Mouse (Mus musculus): ENCODE measurements around the gene Alox5ap.

DNA sequence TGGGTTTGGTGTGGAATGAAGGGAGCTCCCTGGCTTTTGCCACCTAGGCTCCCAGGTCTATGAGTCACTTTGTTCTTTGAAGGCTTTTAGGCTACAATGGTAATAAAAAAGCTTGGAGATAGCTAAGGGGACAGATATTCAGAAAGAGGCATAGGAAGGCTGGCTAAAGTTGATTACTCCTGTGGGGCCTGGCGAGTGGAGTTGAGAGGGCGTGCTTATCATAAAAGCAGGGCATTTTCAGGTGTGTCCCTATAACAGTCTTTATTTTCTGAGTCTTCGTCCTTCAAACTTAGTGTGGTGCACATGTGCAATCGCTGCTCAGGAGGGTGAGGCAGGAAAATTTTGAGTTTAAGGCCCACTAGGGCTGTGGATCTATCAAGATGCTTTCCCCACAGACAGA, 68.2 kb downstream of the Alox5ap start:
- TF ChIP-seq CTCF (IDR thresholded peaks at IDR 0.05; ENCODE audit: extremely low read depth, insufficient read depth, insufficient read length, insufficient replicate concordance) (no peak), POLR2A (IDR thresholded peaks at IDR 0.05; ENCODE audit: low read depth, low read length) (no peak)

All from spleen, adult 2 months (tissue).